Mouse (Mus musculus) spleen, postnatal 4 days (tissue): Measurements from ENCODE around the gene Taf10.
"Not testable (repeated sequence)": the region's sequence is repeated elsewhere in the genome, so short reads cannot be mapped to it uniquely, and the experiment has no call there.

Experiments used
- DNase-seq, 2 experiments: peaks; one replicate each; pipeline ENCODE4 v3.0.0; 2022; ENCODE audit warnings: low spot score in 2 of 2

Taf10 gene

GRCm38 (mm10) chr7:105752716-105753115 is 8.6 kb upstream of the Taf10 start:
- no peak for DNase-seq

GRCm38 (mm10) chr7:105751491-105752433 is 7.6 kb upstream of the Taf10 start, which contains the start of gene Tpp1:
Tpp1 (minus strand) TSS chr7:105752235.
- DNase-seq: peak; percentile 87 to 91

- no peak for DNase-seq
Measured at GRCm38 (mm10) chr7:105747776-105748175, 3.6 kb upstream of the Taf10 start.

- not testable (repeated sequence) for DNase-seq
Measured at GRCm38 (mm10) chr7:105743246-105743925, 775 bp downstream of the Taf10 start.

GRCm38 (mm10) chr7:105742539-105743215 is 1.5 kb downstream of the Taf10 start:
- not testable (repeated sequence) for DNase-seq

GRCm38 (mm10) chr7:105741978-105742377 is 2.2 kb downstream of the Taf10 start:
- DNase-seq: no peak

GRCm38 (mm10) chr7:105740851-105741250 is 3.3 kb downstream of the Taf10 start:
- DNase-seq: no peak

- no peak for DNase-seq
Measured at GRCm38 (mm10) chr7:105740089-105740795, 3.9 kb downstream of the Taf10 start.

GRCm38 (mm10) chr7:105738948-105739347 is 5.2 kb downstream of the Taf10 start:
- no peak for DNase-seq

GRCm38 (mm10) chr7:105738286-105738685 is 5.9 kb downstream of the Taf10 start:
- DNase-seq: no peak

- DNase-seq: no peak
Measured at GRCm38 (mm10) chr7:105737648-105738047, 6.5 kb downstream of the Taf10 start.

- peak; percentile 55 to 81 for DNase-seq
Measured at GRCm38 (mm10) chr7:105736911-105737521, 7.1 kb downstream of the Taf10 start, which contains the start of gene Rrp8. Rrp8 (minus strand) TSS chr7:105737385.

- DNase-seq: peak; percentile 89 to 94
Measured at GRCm38 (mm10) chr7:105736264-105736901, 7.8 kb downstream of the Taf10 start, which contains the start of gene Ilk. Ilk (plus strand) TSS chr7:105736592.

GRCm38 (mm10) chr7:105735464-105735863 is 8.7 kb downstream of the Taf10 start:
- not testable (repeated sequence) for DNase-seq

GRCm38 (mm10) chr7:105734826-105735225 is 9.3 kb downstream of the Taf10 start:
- peak in 1 of 2 experiments; percentile 59 for DNase-seq

- peak in 1 of 2 experiments; percentile 58 for DNase-seq
Measured at GRCm38 (mm10) chr7:105733836-105734235, 10.3 kb downstream of the Taf10 start.

GRCm38 (mm10) chr7:105728701-105729428 is 15.3 kb downstream of the Taf10 start:
- DNase-seq: no peak

GRCm38 (mm10) chr7:105726980-105727325 is 17.2 kb downstream of the Taf10 start:
- no peak for DNase-seq

GRCm38 (mm10) chr7:105726144-105726979 is 17.8 kb downstream of the Taf10 start:
- no peak for DNase-seq
